Mouse (Mus musculus): ENCODE measurements around the gene Polk. TPM values are rescaled to one million over a fixed set of nuclear protein-coding genes. Genes with fewer than 3 reads are reported as not detected.

The Polk gene
- 10 to 100 TPM; 11.8 to 13.6 TPM for total RNA-seq (2021)
- long read RNA-seq, experiment 1, full-length matches to known transcripts: 5 of 9 reads
- long read RNA-seq, experiment 1, partial matches to known transcripts: 3 of 9 reads
- long read RNA-seq, experiment 1, other reads (novel, unspliced or antisense): 1 of 9 reads
- long read RNA-seq, experiment 2, partial matches to known transcripts: 0 of 4 reads
- long read RNA-seq, experiment 2, other reads (novel, unspliced or antisense): 4 of 4 reads

GRCm38 (mm10) chr13:96542081-96542889, at the start of gene Polk, which contains the start of gene Col4a3bp:
Polk (minus strand) TSS chr13:96542579.
Col4a3bp (plus strand) TSS chr13:96542618.
- peak within 1 kb of the TSS; percentile 99 for H3K27ac ChIP-seq
- TF ChIP-seq CTCF (IDR thresholded peaks at IDR 0.05): no peak
- DNase-seq (ENCODE audit: extremely low spot score in 1 of 2, low spot score in 2 of 2): peak; percentile 97
- intact Hi-C loops (cut with DNase I): loop anchor here (2.0 kb wide), 2 partner anchors 51 to 111 kb away; no protein-coding TSS in a partner anchor
- peak within 1 kb of the TSS; percentile 91 for H3K4me3 ChIP-seq

- no peak overlapping the region for H3K27ac ChIP-seq
- TF ChIP-seq CTCF (IDR thresholded peaks at IDR 0.05): no peak
- intact Hi-C loops (cut with DNase I): no loop called here
- no peak for DNase-seq (ENCODE audit: extremely low spot score in 1 of 2, low spot score in 2 of 2)
- H3K4me3 ChIP-seq: no peak overlapping the region
Observed at GRCm38 (mm10) chr13:96588642-96589041, 46.3 kb upstream of the Polk start.

- Histone ChIP-seq H3K4me3 (no peak overlapping the region), H3K27ac (no peak overlapping the region)
- intact Hi-C loops (cut with DNase I): no loop called here
- no peak for TF ChIP-seq CTCF (IDR thresholded peaks at IDR 0.05)
- no peak for DNase-seq (ENCODE audit: extremely low spot score in 1 of 2, low spot score in 2 of 2)
Observed at GRCm38 (mm10) chr13:96586540-96586939, 44.2 kb upstream of the Polk start.

GRCm38 (mm10) chr13:96584201-96584600, 41.8 kb upstream of the Polk start:
- intact Hi-C loops (cut with DNase I): no loop called here
- no peak for TF ChIP-seq CTCF (IDR thresholded peaks at IDR 0.05)
- Histone ChIP-seq H3K4me3 (no peak overlapping the region), H3K27ac (no peak overlapping the region)
- no peak for DNase-seq (ENCODE audit: extremely low spot score in 1 of 2, low spot score in 2 of 2)

- no peak for TF ChIP-seq CTCF (IDR thresholded peaks at IDR 0.05)
- intact Hi-C loops (cut with DNase I): no loop called here
- Histone ChIP-seq H3K27ac (no peak overlapping the region), H3K4me3 (no peak overlapping the region)
- DNase-seq (ENCODE audit: extremely low spot score in 1 of 2, low spot score in 2 of 2): no peak
Observed at GRCm38 (mm10) chr13:96579979-96580378, 37.6 kb upstream of the Polk start.

- no peak for TF ChIP-seq CTCF (IDR thresholded peaks at IDR 0.05)
- H3K4me3 ChIP-seq: no peak overlapping the region
- no peak for DNase-seq (ENCODE audit: extremely low spot score in 1 of 2, low spot score in 2 of 2)
- no peak overlapping the region for H3K27ac ChIP-seq
- intact Hi-C loops (cut with DNase I): no loop called here
Observed at GRCm38 (mm10) chr13:96579104-96579503, 36.7 kb upstream of the Polk start.

- no peak for TF ChIP-seq CTCF (IDR thresholded peaks at IDR 0.05)
- Histone ChIP-seq H3K27ac (no peak overlapping the region), H3K4me3 (no peak overlapping the region)
- intact Hi-C loops (cut with DNase I): no loop called here
- no peak for DNase-seq (ENCODE audit: extremely low spot score in 1 of 2, low spot score in 2 of 2)
Observed at GRCm38 (mm10) chr13:96574170-96574569, 31.8 kb upstream of the Polk start.

- DNase-seq (ENCODE audit: extremely low spot score in 1 of 2, low spot score in 2 of 2): no peak
- intact Hi-C loops (cut with DNase I): no loop called here
- no peak for TF ChIP-seq CTCF (IDR thresholded peaks at IDR 0.05)
- no peak overlapping the region for H3K4me3 ChIP-seq
- H3K27ac ChIP-seq: no peak overlapping the region
Observed at GRCm38 (mm10) chr13:96571016-96571361, 28.6 kb upstream of the Polk start.

- no peak overlapping the region for H3K27ac ChIP-seq
- no peak overlapping the region for H3K4me3 ChIP-seq
- no peak for DNase-seq (ENCODE audit: extremely low spot score in 1 of 2, low spot score in 2 of 2)
- intact Hi-C loops (cut with DNase I): no loop called here
- TF ChIP-seq CTCF (IDR thresholded peaks at IDR 0.05): no peak
Observed at GRCm38 (mm10) chr13:96570313-96571015, 28.1 kb upstream of the Polk start.

- DNase-seq (ENCODE audit: extremely low spot score in 1 of 2, low spot score in 2 of 2): no peak
- intact Hi-C loops (cut with DNase I): no loop called here
- no peak overlapping the region for H3K27ac ChIP-seq
- no peak for TF ChIP-seq CTCF (IDR thresholded peaks at IDR 0.05)
- no peak overlapping the region for H3K4me3 ChIP-seq
Observed at GRCm38 (mm10) chr13:96567977-96568376, 25.6 kb upstream of the Polk start.

GRCm38 (mm10) chr13:96555099-96555498, 12.7 kb upstream of the Polk start:
- no peak for DNase-seq (ENCODE audit: extremely low spot score in 1 of 2, low spot score in 2 of 2)
- intact Hi-C loops (cut with DNase I): no loop called here
- TF ChIP-seq CTCF (IDR thresholded peaks at IDR 0.05): no peak

GRCm38 (mm10) chr13:96547941-96548340, 5.6 kb upstream of the Polk start:
- intact Hi-C loops (cut with DNase I): no loop called here
- no peak for DNase-seq (ENCODE audit: extremely low spot score in 1 of 2, low spot score in 2 of 2)
- no peak for TF ChIP-seq CTCF (IDR thresholded peaks at IDR 0.05)
- Histone ChIP-seq H3K27ac (no peak overlapping the region), H3K4me3 (no peak overlapping the region)

More at GRCm38 (mm10) chr13:96555099-96555498, 12.7 kb upstream of the Polk start:
- no peak overlapping the region for H3K27ac ChIP-seq
- no peak overlapping the region for H3K4me3 ChIP-seq
